ENCODE assay signal across 10 mouse cellular contexts in genomic region chr1:91802406-91803121, GRCm38 (mm10). TPM values are rescaled to one million over a fixed set of nuclear protein-coding genes. Genes with fewer than 3 reads are reported as not detected.
DNase-seq lines count a peak whose midpoint lies in the region; ATAC-seq and TF ChIP-seq lines count a peak whose summit lies in the region.
"Had no signal": no experiment of that assay in that cellular context is flagged by ENCODE, and none has a peak within 500 bp of the region (broad histone marks: within the 10 kb centered on the region; RNA-seq: fewer than 3 reads in every experiment).

No protein-coding gene starts in this region.

- H3K4me3 ChIP-seq in ES-Bruce4 (ENCODE audit: low read depth, low read length) = peak overlapping the region; percentile 51
- H3K4me3 ChIP-seq in forebrain, embryonic 15.5 days = peak overlapping the region; percentile 40
- H3K4me3 ChIP-seq in midbrain, embryonic 12.5 days = peak overlapping the region; percentile 44

- no peak for TF ChIP-seq EP300 in ES-Bruce4 (IDR thresholded peaks at IDR 0.05; ENCODE audit: insufficient read depth, low read depth, low read length)

- peak overlapping the region; percentile 62 for H3K4me2 ChIP-seq in forebrain, embryonic 15.5 days (replicated peaks)
- H3K4me2 ChIP-seq in midbrain, embryonic 12.5 days (replicated peaks) = peak overlapping the region; percentile 74

- no peak overlapping the region for H3K9ac ChIP-seq in ES-Bruce4 (ENCODE audit: low read depth, poor library complexity, severe bottlenecking)
- H3K9ac ChIP-seq in forebrain, embryonic 15.5 days (replicated peaks) = no peak overlapping the region
- H3K9ac ChIP-seq in midbrain, embryonic 12.5 days (replicated peaks) = no peak overlapping the region

- DNase-seq in heart, adult 11 months = peak; percentile 92
- DNase-seq in heart, adult 18-20 months = no peak
- no peak for DNase-seq in adrenal gland, adult 2 months
- no peak for DNase-seq in frontal cortex, postnatal 25 days (ENCODE audit: low spot score in 2 of 2)
- DNase-seq in frontal cortex, postnatal 14 days (ENCODE audit: low spot score in 2 of 2) = no peak
- DNase-seq: cerebellum, adult 11-12 months; lung, postnatal 10 days had no signal

- no peaks in the 10 kb centered on the region for H3K9me3 ChIP-seq in ES-Bruce4 (replicated peaks; ENCODE audit: control insufficient read depth, insufficient read depth, low read length, poor library complexity, severe bottlenecking)
- H3K9me3 ChIP-seq in forebrain, embryonic 15.5 days = no peaks in the 10 kb centered on the region
- no peaks in the 10 kb centered on the region for H3K9me3 ChIP-seq in midbrain, embryonic 12.5 days

- no peak for TF ChIP-seq CTCF in ES-Bruce4 (IDR thresholded peaks at IDR 0.05; ENCODE audit: low read depth, low read length)

- H3K36me3 ChIP-seq in ES-Bruce4 (ENCODE audit: control insufficient read depth, insufficient read depth, low read length, poor library complexity, severe bottlenecking) = no peaks in the 10 kb centered on the region
- H3K36me3 ChIP-seq in forebrain, embryonic 15.5 days = no peaks in the 10 kb centered on the region
- no peaks in the 10 kb centered on the region for H3K36me3 ChIP-seq in midbrain, embryonic 12.5 days

- no peak for TF ChIP-seq POLR2A in ES-Bruce4 (IDR thresholded peaks at IDR 0.05; ENCODE audit: insufficient read depth, low read length)

- H3K27ac ChIP-seq in ES-Bruce4 (ENCODE audit: insufficient read depth, low read length) = no peak overlapping the region
- no peak overlapping the region for H3K27ac ChIP-seq in forebrain, embryonic 15.5 days (replicated peaks)
- no peak overlapping the region for H3K27ac ChIP-seq in midbrain, embryonic 12.5 days (replicated peaks)

- 7% methylated on average over 30 of the region's 30 CpGs for WGBS in forebrain, embryonic 15.5 days
- 6% methylated on average over 30 of the region's 30 CpGs for WGBS in midbrain, embryonic 12.5 days

- H3K27me3 ChIP-seq in ES-Bruce4 (ENCODE audit: control insufficient read depth, insufficient read depth, low read length, poor library complexity, severe bottlenecking) = no peaks in the 10 kb centered on the region; the same call in 1 of the 2 replicates
- peaks cover 61% of the 10 kb centered on the region for H3K27me3 ChIP-seq in forebrain, embryonic 15.5 days
- H3K27me3 ChIP-seq in midbrain, embryonic 12.5 days = peaks cover 58% of the 10 kb centered on the region

- no peaks in the 10 kb centered on the region for H3K4me1 ChIP-seq in ES-Bruce4 (ENCODE audit: control insufficient read depth, insufficient read depth, low read length)
- H3K4me1 ChIP-seq in forebrain, embryonic 15.5 days = peaks cover 15% of the 10 kb centered on the region
- H3K4me1 ChIP-seq in midbrain, embryonic 12.5 days = peaks cover 18% of the 10 kb centered on the region

- no peak for ATAC-seq in forebrain, embryonic 15.5 days (replicated peaks)
- no peak for ATAC-seq in midbrain, embryonic 12.5 days (ENCODE audit: low FRiP score, low read depth)

RNA-seq across cellular contexts. Expression of gene Twist2, which starts 1.3 kb away (rescaled TPM):
- total RNA-seq in heart, adult 18-20 months (2021) = 1 to 10 TPM in 1 of 2 experiments, under 1 TPM in 1; 0.80 to 1.3 TPM
- 1.1 and 2.9 TPM in 2 replicates for polyA plus RNA-seq in ES-Bruce4 (2011; ENCODE audit: insufficient read depth, insufficient read length, low read depth, missing spikeins)
- polyA plus RNA-seq in forebrain, embryonic 15.5 days (2015; fragmentation: Nextera tagmentation; extraction: Ambion mirVana) = 0.29 and 0.86 TPM in 2 replicates
- polyA plus RNA-seq in midbrain, embryonic 12.5 days (2016; fragmentation: Nextera tagmentation; extraction: Ambion mirVana) = 7.2 and 10.1 TPM in 2 replicates
- total RNA-seq in adrenal gland, adult 2 months (2021) = 1 to 10 TPM; 2.0 to 4.4 TPM
- 14.4 and 15.2 TPM in 2 replicates for polyA plus RNA-seq in adrenal gland, adult 2 months (2012; rRNA removed)
